Mouse (Mus musculus): Measurements from ENCODE around the gene Acox3.

Gene Acox3

DNA sequence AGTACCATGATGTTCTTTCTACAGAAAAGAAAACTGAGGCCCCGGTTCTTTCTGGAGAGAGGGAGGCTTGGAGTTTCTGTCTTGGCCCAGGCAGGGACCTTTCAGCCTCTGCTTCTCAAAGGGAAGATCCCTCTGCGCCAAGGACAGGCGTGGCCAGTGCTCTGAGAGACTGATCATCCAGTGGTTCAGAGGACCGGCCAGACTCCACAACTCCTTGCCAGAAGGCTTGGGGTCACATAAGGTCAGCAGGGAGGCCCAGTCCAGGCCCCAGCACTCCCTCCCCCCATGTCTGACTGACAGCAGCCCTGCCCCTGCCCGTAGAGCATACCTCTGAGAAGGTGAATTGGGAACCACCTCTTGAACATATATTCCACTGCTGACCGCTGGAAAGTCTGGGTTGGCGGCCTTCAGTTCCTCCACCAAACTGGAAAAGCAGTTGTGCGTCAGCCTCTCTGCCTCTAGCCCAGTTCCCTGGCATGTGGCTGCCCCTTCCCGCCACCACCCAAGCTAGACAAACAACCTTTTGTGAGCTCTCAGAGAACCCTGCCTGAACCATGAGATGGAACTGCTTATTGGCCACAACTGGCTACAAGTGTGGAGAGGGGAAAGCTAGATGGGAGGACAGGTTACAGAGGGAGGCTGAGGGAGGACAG, 71.0 kb downstream of the Acox3 start:
- no peak for DNase-seq

DNA sequence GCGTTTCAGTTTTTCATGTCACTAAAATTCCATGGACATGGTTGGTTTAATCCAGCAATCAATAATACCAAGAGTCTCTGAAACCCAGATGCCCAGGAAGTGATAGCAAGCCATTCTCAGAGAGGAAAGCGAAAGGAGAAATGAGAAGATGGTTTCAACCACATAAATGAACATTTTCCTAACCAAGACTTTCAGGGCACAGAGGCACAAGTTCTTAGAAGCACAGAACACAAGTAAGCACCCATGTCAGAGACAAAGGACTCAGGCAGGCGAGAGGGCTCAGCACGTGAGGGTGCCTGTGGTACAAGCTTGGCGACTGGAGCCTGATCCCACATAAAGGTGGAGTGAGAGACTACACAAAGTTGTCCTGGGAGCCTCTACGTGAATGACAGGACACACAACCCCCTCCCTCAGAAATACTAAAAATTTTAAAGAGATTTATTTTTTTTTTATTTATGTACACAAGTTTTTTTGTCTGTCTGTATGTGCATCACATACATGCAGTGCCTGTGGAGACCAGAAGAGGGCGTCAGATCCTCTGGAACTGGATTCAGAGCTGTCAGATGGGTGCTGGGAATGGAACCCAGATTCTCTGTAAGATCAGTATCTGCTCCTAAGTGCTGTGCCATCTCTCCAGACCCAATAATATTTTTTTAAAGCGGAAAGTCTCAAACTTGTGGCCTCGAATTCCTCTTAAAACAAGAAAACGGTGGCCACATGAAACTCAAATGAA, 73.1 kb downstream of the Acox3 start:
- no peak for DNase-seq

DNA sequence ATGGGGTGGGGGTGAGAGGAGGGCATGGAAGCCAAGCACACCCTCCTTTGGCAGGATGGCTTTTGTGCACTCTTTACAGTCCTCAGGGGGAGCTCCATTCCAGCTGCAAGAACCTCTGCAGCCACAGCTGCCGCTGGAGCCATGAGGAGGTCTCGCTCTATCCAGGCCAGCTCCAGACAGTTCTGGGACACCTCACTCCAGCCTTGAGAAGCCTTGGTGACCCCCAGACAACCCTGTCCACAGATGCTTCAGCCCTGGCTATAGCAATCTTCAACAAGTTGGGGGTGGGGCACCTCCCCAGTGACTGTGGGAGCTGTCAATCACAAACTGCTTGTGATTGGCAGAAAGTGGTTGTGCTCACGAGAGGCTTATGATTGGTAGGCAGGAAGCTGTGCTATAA, 76.7 kb downstream of the Acox3 start:
- no peak for DNase-seq

DNA sequence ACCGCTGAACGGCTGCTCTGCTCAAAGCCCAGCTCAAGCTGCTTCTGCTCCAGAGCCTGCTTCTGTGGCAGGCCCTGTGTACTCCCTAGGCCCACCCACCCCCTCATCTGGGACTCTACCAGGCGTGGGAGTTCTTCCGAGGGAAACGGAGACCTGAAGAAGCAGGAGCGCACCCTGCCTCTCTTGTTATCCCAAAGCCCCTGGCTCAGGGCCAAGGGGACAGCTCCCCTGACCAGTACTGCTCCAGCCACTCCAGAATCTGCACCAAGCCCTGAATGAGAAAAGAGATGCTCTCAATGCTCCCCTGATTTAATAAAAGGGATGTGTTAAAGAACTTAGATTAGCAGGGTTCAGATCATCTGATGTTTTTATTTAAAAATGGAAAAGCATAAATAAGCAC, 78.4 kb downstream of the Acox3 start:
- no peak for DNase-seq

DNA sequence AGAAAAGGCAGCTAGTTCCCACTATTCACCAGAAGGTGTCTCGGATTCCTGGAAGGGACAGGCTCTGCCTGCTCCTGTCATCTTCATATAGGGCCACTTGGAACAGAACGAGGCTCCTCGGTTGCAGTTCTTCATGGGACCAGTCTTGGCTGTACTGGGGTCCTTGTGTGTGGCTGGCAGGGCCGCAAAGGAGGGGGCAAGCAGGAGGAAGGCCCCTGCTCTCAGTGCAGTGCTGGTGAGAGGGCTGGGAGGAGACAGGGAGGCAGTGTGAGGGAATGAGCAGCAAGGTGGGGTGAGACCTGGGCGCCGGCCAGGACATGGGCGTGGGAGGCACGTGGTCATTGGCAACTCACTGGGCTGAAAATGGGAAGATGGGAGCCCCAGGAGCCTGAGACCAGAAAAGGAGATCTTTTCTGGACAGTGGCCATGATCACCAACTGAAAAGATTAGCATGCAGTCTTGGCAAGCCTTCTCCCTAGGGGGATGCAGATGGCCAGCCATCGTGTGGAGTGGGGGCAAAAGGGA, 79.2 kb downstream of the Acox3 start:
- DNase-seq, result no peak
